Mouse (Mus musculus) central nervous system, embryonic 18 days (tissue): ENCODE data around the gene Plscr3. TPM values are rescaled to one million over a fixed set of nuclear protein-coding genes. Genes with fewer than 3 reads are reported as not detected.

Source experiments
- polyA plus RNA-seq: library from polyadenylated mRNA; depleted of rRNA; stranded (reverse); fragments of >200 nt; gene quantifications from 2 replicates; pipeline ENCODE4 v1.2.3, GENCODE M21; 2012; rRNA removed

Gene Plscr3
- polyA plus RNA-seq: 73.6 and 80.2 TPM in 2 replicates

GRCm38 (mm10) chr11:69846198-69846680, at the start of gene Plscr3:
Gene Plscr3, plus strand, starts transcription at chr11:69846376.

GRCm38 (mm10) chr11:69801379-69801977, 44.7 kb upstream of the Plscr3 start, which contains the start of gene Fgf11:
Gene Fgf11, minus strand, starts transcription at chr11:69801857.

GRCm38 (mm10) chr11:69804972-69805909, 40.9 kb upstream of the Plscr3 start, which contains the start of gene Tmem102:
Gene Tmem102, minus strand, starts transcription at chr11:69805624.

GRCm38 (mm10) chr11:69815155-69815554, 31.0 kb upstream of the Plscr3 start, which contains the start of gene Gm39566:
Gene Gm39566, minus strand, starts transcription at chr11:69815298.

GRCm38 (mm10) chr11:69818365-69818764, 27.8 kb upstream of the Plscr3 start, which contains the start of gene Spem2:
Gene Spem2, minus strand, starts transcription at chr11:69818465.

GRCm38 (mm10) chr11:69822080-69822479, 24.1 kb upstream of the Plscr3 start, which contains the start of gene Spem1:
Gene Spem1, minus strand, starts transcription at chr11:69822180.

GRCm38 (mm10) chr11:69837604-69837951, 8.6 kb upstream of the Plscr3 start, which contains the start of gene Nlgn2:
Gene Nlgn2, minus strand, starts transcription at chr11:69837784.

GRCm38 (mm10) chr11:69837952-69838713, 8.0 kb upstream of the Plscr3 start, which contains the start of gene Tmem256:
Gene Tmem256, plus strand, starts transcription at chr11:69838514.

GRCm38 (mm10) chr11:69858113-69858998, 12.2 kb downstream of the Plscr3 start, which contains the start of gene Tnk1:
Gene Tnk1, minus strand, starts transcription at chr11:69858730.

GRCm38 (mm10) chr11:69877878-69878277, 31.7 kb downstream of the Plscr3 start, which contains the start of gene Tmem95:
Gene Tmem95, minus strand, starts transcription at chr11:69878018.

GRCm38 (mm10) chr11:69880853-69881603, 34.9 kb downstream of the Plscr3 start, which contains the start of gene Kctd11:
Gene Kctd11, minus strand, starts transcription at chr11:69881406.

GRCm38 (mm10) chr11:69895291-69895690, 49.1 kb downstream of the Plscr3 start, which contains the start of gene Acap1:
Gene Acap1, minus strand, starts transcription at chr11:69895539.

GRCm38 (mm10) chr11:69900471-69901405, 54.6 kb downstream of the Plscr3 start, which contains the start of the genes 2810408A11Rik and Neurl4:
Gene 2810408A11Rik, minus strand, starts transcription at chr11:69900987.
Gene Neurl4, plus strand, starts transcription at chr11:69901072.

Other genes starting within 250 kb of the Plscr3 start
- 95.2 and 95.8 TPM in 2 replicates for gene Atp1b2, start 240.4 kb upstream of the Plscr3 start, polyA plus RNA-seq
- gene Shbg, start 228.5 kb upstream of the Plscr3 start, polyA plus RNA-seq: not detected in 2 replicates
- 16.5 and 16.9 TPM in 2 replicates for gene Sat2, start 224.4 kb upstream of the Plscr3 start, polyA plus RNA-seq
- gene Fxr2, start 213.4 kb upstream of the Plscr3 start, polyA plus RNA-seq: 121 and 125 TPM in 2 replicates
- 0.13 TPM in 1 of 2 replicates, not detected in the other for gene Sox15, start 191.1 kb upstream of the Plscr3 start, polyA plus RNA-seq
- gene Mpdu1, start 183.7 kb upstream of the Plscr3 start, polyA plus RNA-seq: 125 and 127 TPM in 2 replicates
- 6.1 and 7.5 TPM in 2 replicates for gene Cd68, start 180.2 kb upstream of the Plscr3 start, polyA plus RNA-seq
- gene Eif4a1, start 174.0 kb upstream of the Plscr3 start, polyA plus RNA-seq: 887 and 907 TPM in 2 replicates
- 155 and 168 TPM in 2 replicates for gene Senp3, start 164.3 kb upstream of the Plscr3 start, polyA plus RNA-seq
- 0.79 and 1.1 TPM in 2 replicates for gene Tnfsf13, start 160.6 kb upstream of the Plscr3 start, polyA plus RNA-seq
- 7.0 and 7.1 TPM in 2 replicates for gene Tnfsf12, start 150.5 kb upstream of the Plscr3 start, polyA plus RNA-seq
- 1.2 and 1.5 TPM in 2 replicates for gene Tnfsfm13, start 150.3 kb upstream of the Plscr3 start, polyA plus RNA-seq
- 20.4 and 20.9 TPM in 2 replicates for gene Polr2a, start 87.7 kb upstream of the Plscr3 start, polyA plus RNA-seq
- gene Slc35g3, start 84.4 kb upstream of the Plscr3 start, polyA plus RNA-seq: 0.12 and 0.20 TPM in 2 replicates
- 15.8 and 16.1 TPM in 2 replicates for gene Zbtb4, start 80.5 kb upstream of the Plscr3 start, polyA plus RNA-seq
- gene Chrnb1, start 50.4 kb upstream of the Plscr3 start, polyA plus RNA-seq: 1.6 and 5.2 TPM in 2 replicates
- gene Fgf11, start 44.5 kb upstream of the Plscr3 start, polyA plus RNA-seq: 23.7 and 27.4 TPM in 2 replicates
- 0.13 and 0.25 TPM in 2 replicates for gene Tmem102, start 40.8 kb upstream of the Plscr3 start, polyA plus RNA-seq
- not detected in 2 replicates for gene Gm39566, start 31.1 kb upstream of the Plscr3 start, polyA plus RNA-seq
- gene Spem2, start 27.9 kb upstream of the Plscr3 start, polyA plus RNA-seq: not detected in 2 replicates
- gene Spem1, start 24.2 kb upstream of the Plscr3 start, polyA plus RNA-seq: 1.3 and 1.5 TPM in 2 replicates
- 90.2 and 112 TPM in 2 replicates for gene Nlgn2, start 8.6 kb upstream of the Plscr3 start, polyA plus RNA-seq
- 232 and 256 TPM in 2 replicates for gene Tmem256, start 7.9 kb upstream of the Plscr3 start, polyA plus RNA-seq
- 0.04 and 0.18 TPM in 2 replicates for gene Tnk1, start 12.4 kb downstream of the Plscr3 start, polyA plus RNA-seq
- gene Tmem95, start 31.6 kb downstream of the Plscr3 start, polyA plus RNA-seq: not detected in 2 replicates
- gene Kctd11, start 35.0 kb downstream of the Plscr3 start, polyA plus RNA-seq: 1.2 TPM in 2 replicates
- 0.61 and 0.68 TPM in 2 replicates for gene Acap1, start 49.2 kb downstream of the Plscr3 start, polyA plus RNA-seq
- 5.3 and 5.6 TPM in 2 replicates for gene 2810408A11Rik, start 54.6 kb downstream of the Plscr3 start, polyA plus RNA-seq
- 111 and 113 TPM in 2 replicates for gene Neurl4, start 54.7 kb downstream of the Plscr3 start, polyA plus RNA-seq
- 60.8 and 63.8 TPM in 2 replicates for gene Gps2, start 67.5 kb downstream of the Plscr3 start, polyA plus RNA-seq
- 777 and 816 TPM in 2 replicates for gene Eif5a, start 75.6 kb downstream of the Plscr3 start, polyA plus RNA-seq
- 48.3 and 53.7 TPM in 2 replicates for gene Ybx2, start 89.4 kb downstream of the Plscr3 start, polyA plus RNA-seq
- 3.7 and 4.9 TPM in 2 replicates for gene Slc2a4, start 101.8 kb downstream of the Plscr3 start, polyA plus RNA-seq
- 0.21 and 2.5 TPM in 2 replicates for gene Cldn7, start 118.4 kb downstream of the Plscr3 start, polyA plus RNA-seq
- gene Ctdnep1, start 134.8 kb downstream of the Plscr3 start, polyA plus RNA-seq: 93.3 and 102 TPM in 2 replicates
- 151 and 159 TPM in 2 replicates for gene Elp5, start 136.1 kb downstream of the Plscr3 start, polyA plus RNA-seq
- 412 and 425 TPM in 2 replicates for gene Gabarap, start 144.8 kb downstream of the Plscr3 start, polyA plus RNA-seq
- gene Phf23, start 149.4 kb downstream of the Plscr3 start, polyA plus RNA-seq: 41.8 and 47.6 TPM in 2 replicates
- 26.9 and 34.5 TPM in 2 replicates for gene Dvl2, start 154.2 kb downstream of the Plscr3 start, polyA plus RNA-seq
- gene Acadvl, start 169.0 kb downstream of the Plscr3 start, polyA plus RNA-seq: 46.1 and 54.7 TPM in 2 replicates
- gene Dlg4, start 170.6 kb downstream of the Plscr3 start, polyA plus RNA-seq: 242 and 275 TPM in 2 replicates
- 3.4 and 3.5 TPM in 2 replicates for gene Asgr1, start 207.7 kb downstream of the Plscr3 start, polyA plus RNA-seq
- gene Asgr2, start 246.3 kb downstream of the Plscr3 start, polyA plus RNA-seq: 0.28 and 0.35 TPM in 2 replicates